Mouse (Mus musculus) testis, adult 2 months (tissue): ENCODE data around the gene Igsf8.

Source experiments
- CTCF ChIP-seq: fragments of 200-500 bp; IDR thresholded peaks from 2 replicates; pipeline ENCODE4 v1.5.1; 2012; ENCODE audit warnings: low read depth, mild to moderate bottlenecking, inconsistent platforms, low read length, moderate library complexity; ENCODE audit not compliant: control insufficient read depth, insufficient read depth, insufficient replicate concordance
- POLR2A ChIP-seq: fragments of 200-500 bp; IDR thresholded peaks from 2 replicates; pipeline ENCODE4 v1.6.1; 2012; ENCODE audit warnings: low read depth, mild to moderate bottlenecking, inconsistent platforms, low read length, moderate library complexity; ENCODE audit not compliant: control insufficient read depth

GRCm38 (mm10) chr1:172213771-172214170 lies 47.7 kb upstream of the Igsf8 start:
- TF ChIP-seq CTCF (no peak), POLR2A (no peak)
